Comparison of ENCODE assay signal across 8 mouse cellular contexts in the genomic region with DNA sequence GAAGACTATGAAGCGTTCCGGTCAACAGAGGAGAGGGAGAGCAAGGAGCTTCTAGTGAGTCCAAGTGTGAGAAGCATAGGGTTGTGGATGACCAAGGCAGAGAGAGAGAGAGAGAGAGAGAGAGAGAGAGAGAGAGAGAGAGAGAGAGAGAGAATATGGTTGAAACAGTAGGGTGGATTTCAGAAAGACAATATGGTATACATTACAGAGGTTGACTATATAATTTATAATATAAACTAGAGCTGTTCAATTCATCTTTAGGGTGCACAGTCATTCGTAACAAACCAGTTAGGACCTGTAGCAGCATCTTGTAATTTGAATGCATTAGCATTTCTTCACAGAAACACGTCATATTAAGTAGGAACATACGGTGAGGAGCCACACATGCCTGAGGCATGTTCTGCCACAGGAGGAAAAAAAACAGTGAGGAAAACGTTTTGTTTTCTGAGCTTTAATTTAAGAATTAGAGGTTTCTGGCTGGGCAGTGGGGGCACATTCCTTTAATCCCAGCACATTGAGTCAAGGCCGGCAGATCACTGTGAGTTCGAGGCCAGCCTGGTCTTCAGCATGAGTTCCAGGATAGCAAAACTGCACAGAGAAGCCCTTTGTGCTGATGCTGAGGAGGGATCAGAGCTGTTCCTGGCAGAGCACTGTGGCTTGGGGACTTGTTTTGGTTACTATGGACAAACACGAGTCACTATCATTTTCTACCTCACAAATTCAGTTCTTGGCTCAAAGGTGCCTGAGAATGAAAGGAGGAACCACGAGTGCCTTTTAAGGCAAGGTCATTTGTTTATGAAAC. TPM values are rescaled to one million over a fixed set of nuclear protein-coding genes. Genes with fewer than 3 reads are reported as not detected.
DNase-seq lines count a peak whose midpoint lies in the region; ATAC-seq and TF ChIP-seq lines count a peak whose summit lies in the region.

No protein-coding gene starts in this region.

- no peak for DNase-seq in heart, postnatal 14 days
- peak; percentile 54 for DNase-seq in CH12.LX (ENCODE audit: extremely low read depth)
- DNase-seq in forebrain, embryonic 14.5 days (ENCODE audit: low spot score), result peak; percentile 24
- no peak for DNase-seq in midbrain, embryonic 10.5 days (ENCODE audit: low spot score)
- DNase-seq in frontal cortex, postnatal 36 days (ENCODE audit: low spot score in 2 of 2), result no peak
- DNase-seq in right cerebral cortex, postnatal 36 days (ENCODE audit: low spot score in 2 of 2), result no peak
- DNase-seq in gastrocnemius, postnatal 36 days, result no peak

- no peaks in the 10 kb centered on the region for H3K79me2 ChIP-seq in CH12.LX (replicated peaks; ENCODE audit: control insufficient read depth, extremely low read depth, insufficient read depth, poor library complexity, severe bottlenecking)

- TF ChIP-seq RAD21 in CH12.LX (IDR thresholded peaks at IDR 0.05; ENCODE audit: low read depth, low read length), result no peak

- H3K36me3 ChIP-seq in heart, embryonic 15.5 days, result no peaks in the 10 kb centered on the region
- H3K36me3 ChIP-seq in CH12.LX (replicated peaks in 1 of 2; ENCODE audit: control insufficient read depth in 1 of 2, insufficient read depth in 1 of 2, low read length in 1 of 2), result peaks cover 3% of the 10 kb centered on the region in 2 experiments
- no peaks in the 10 kb centered on the region for H3K36me3 ChIP-seq in forebrain, embryonic 14.5 days (ENCODE audit: control insufficient read depth, insufficient read depth, low read length)
- no peaks in the 10 kb centered on the region for H3K36me3 ChIP-seq in midbrain, embryonic 10.5 days

- no peak overlapping the region for H3K27ac ChIP-seq in heart, embryonic 15.5 days
- H3K27ac ChIP-seq in CH12.LX (ENCODE audit: insufficient read depth, low read depth), result peak overlapping the region; percentile 95
- H3K27ac ChIP-seq in forebrain, embryonic 14.5 days (ENCODE audit: low read depth, low read length), result no peak overlapping the region
- H3K27ac ChIP-seq in midbrain, embryonic 10.5 days (replicated peaks), result no peak overlapping the region

- peak overlapping the region; percentile 81 for H3K4me3 ChIP-seq in heart, embryonic 15.5 days
- peak overlapping the region; percentile 66 to 89 (median 74) for H3K4me3 ChIP-seq in CH12.LX (replicated peaks in 1 of 3; ENCODE audit: low read depth in 2 of 3, low read length in 2 of 3, poor library complexity in 1 of 3)
- H3K4me3 ChIP-seq in forebrain, embryonic 14.5 days (ENCODE audit: low read depth, low read length), result peak overlapping the region; percentile 89; the same call in 1 of the 2 replicates
- peak overlapping the region; percentile 88 for H3K4me3 ChIP-seq in midbrain, embryonic 10.5 days

- no peak for ATAC-seq in heart, embryonic 15.5 days (replicated peaks; ENCODE audit: insufficient number of reproducible peaks, insufficient read depth, low FRiP score, low read depth)
- ATAC-seq in forebrain, embryonic 14.5 days, result no peak

- peak; percentile 68 for TF ChIP-seq EP300 in CH12.LX (IDR thresholded peaks at IDR 0.05; ENCODE audit: low read length)

- TF ChIP-seq POLR2A in CH12.LX (IDR thresholded peaks at IDR 0.05; ENCODE audit: low read depth, low read length), result peak; percentile 43; the same call in 1 of the 2 replicates

- 78% methylated on average over 10 of the region's 10 CpGs for WGBS in heart, embryonic 15.5 days
- WGBS in forebrain, embryonic 14.5 days, result 69% methylated on average over 10 of the region's 10 CpGs
- 73% methylated on average over 10 of the region's 10 CpGs for WGBS in midbrain, embryonic 10.5 days

- H3K4me1 ChIP-seq in heart, embryonic 15.5 days (replicated peaks), result peaks cover 13% of the 10 kb centered on the region
- H3K4me1 ChIP-seq in CH12.LX (ENCODE audit: control insufficient read depth in 1 of 2, insufficient read depth in 2 of 2), result peaks cover 33 to 85% of the 10 kb centered on the region in 2 experiments
- peaks cover 4% of the 10 kb centered on the region; the same call in 1 of the 2 replicates for H3K4me1 ChIP-seq in forebrain, embryonic 14.5 days (ENCODE audit: control insufficient read depth, insufficient read depth, low read length)
- H3K4me1 ChIP-seq in midbrain, embryonic 10.5 days, result peaks cover 31% of the 10 kb centered on the region

- in situ Hi-C loops in CH12.LX (cut with MboI; ENCODE audit: low pct_ligation_motif_present, low pct_unique_long_range_greater_than_20kb, low sequenced_read_pairs), result no loop called here

- dilution Hi-C loops in CH12.LX (cut with MboI; ENCODE audit: extremely low pct_ligation_motif_present, extremely low pct_unique_long_range_greater_than_20kb, low sequenced_read_pairs), result no loop called here

- H3K9ac ChIP-seq in heart, embryonic 15.5 days, result no peak overlapping the region
- peak overlapping the region; percentile 87 for H3K9ac ChIP-seq in CH12.LX (ENCODE audit: insufficient read depth, low read depth)
- H3K9ac ChIP-seq in forebrain, embryonic 14.5 days (ENCODE audit: low read length), result peak overlapping the region; percentile 77; the same call in 1 of the 2 replicates

- peak overlapping the region; percentile 92 for H3K4me2 ChIP-seq in heart, embryonic 15.5 days
- peak overlapping the region; percentile 56 for H3K4me2 ChIP-seq in CH12.LX (ENCODE audit: insufficient read depth, low read depth, poor library complexity, severe bottlenecking)
- H3K4me2 ChIP-seq in forebrain, embryonic 14.5 days (ENCODE audit: low read length), result peak overlapping the region; percentile 86

- no peaks in the 10 kb centered on the region for H3K9me3 ChIP-seq in heart, embryonic 15.5 days (replicated peaks)
- H3K9me3 ChIP-seq in CH12.LX (replicated peaks; ENCODE audit: low read length), result no peaks in the 10 kb centered on the region
- no peaks in the 10 kb centered on the region for H3K9me3 ChIP-seq in forebrain, embryonic 14.5 days (replicated peaks; ENCODE audit: control insufficient read depth, low read length)
- H3K9me3 ChIP-seq in midbrain, embryonic 10.5 days (replicated peaks), result no peaks in the 10 kb centered on the region

- TF ChIP-seq CTCF in CH12.LX (conservative IDR thresholded peaks at IDR 0.05 in 1 of 2, IDR thresholded peaks at IDR 0.05 in 1 of 2; ENCODE audit: low read depth in 2 of 2, low read length in 2 of 2), result no peak

- intact Hi-C loops in heart, postnatal 14 days (cut with DNase I), result loop anchor here (1.0 kb wide), 1 partner anchor 14 kb away; no protein-coding TSS in a partner anchor
- intact Hi-C loops in gastrocnemius, postnatal 36 days (cut with DNase I), result no loop called here

- 0 out of 2 replicates have a peak, but pooled peaks cover 13% of the 10 kb centered on the region for H3K27me3 ChIP-seq in heart, embryonic 15.5 days
- H3K27me3 ChIP-seq in CH12.LX (replicated peaks), result peaks cover 8% of the 10 kb centered on the region
- 0 out of 2 replicates have a peak, but pooled peaks cover 5% of the 10 kb centered on the region for H3K27me3 ChIP-seq in forebrain, embryonic 14.5 days (replicated peaks; ENCODE audit: control insufficient read depth, insufficient read depth, low read length)
- H3K27me3 ChIP-seq in midbrain, embryonic 10.5 days (ENCODE audit: low read depth, poor library complexity, severe bottlenecking), result peaks cover 55% of the 10 kb centered on the region

RNA-seq across cellular contexts. Expression of a gene that starts 12.6 kb away (rescaled TPM):
- polyA plus RNA-seq in heart, embryonic 15.5 days (2015; fragmentation: Nextera tagmentation; extraction: Ambion mirVana), result 3.2 and 3.7 TPM in 2 replicates
- total RNA-seq in heart, postnatal 14 days (2021), result 1 to 10 TPM; 2.6 to 3.0 TPM
- total RNA-seq in CH12.LX (2012; rRNA removed), result 6.8 and 7.1 TPM in 2 replicates
- 51.6 and 61.0 TPM in 2 replicates for total RNA-seq in CH12.LX (2014; rRNA removed)
- 5.6 and 17.1 TPM in 2 replicates for polyA plus RNA-seq in CH12.LX (2012; ENCODE audit: insufficient read length, low read depth)
- 3.5 and 3.6 TPM in 2 replicates for polyA plus RNA-seq in forebrain, embryonic 14.5 days (2014; fragmentation: Nextera tagmentation; extraction: Ambion mirVana)
- 2.1 and 3.2 TPM in 2 replicates for polyA plus RNA-seq in midbrain, embryonic 10.5 days (2016; fragmentation: Nextera tagmentation; extraction: Ambion mirVana)
- under 1 TPM; 0.61 to 0.91 TPM for total RNA-seq in gastrocnemius, postnatal 36 days (2021)

RNA-seq across cellular contexts. Expression of a gene that starts 13.1 kb away (rescaled TPM):
- 0.75 and 0.84 TPM in 2 replicates for polyA plus RNA-seq in heart, embryonic 15.5 days (2015; fragmentation: Nextera tagmentation; extraction: Ambion mirVana)
- total RNA-seq in heart, postnatal 14 days (2021), result 10 to 100 TPM; 23.4 to 23.9 TPM
- 20.8 and 34.6 TPM in 2 replicates for total RNA-seq in CH12.LX (2012; rRNA removed)
- total RNA-seq in CH12.LX (2014; rRNA removed), result 9.2 and 9.5 TPM in 2 replicates
- polyA plus RNA-seq in CH12.LX (2012; ENCODE audit: insufficient read length, low read depth), result 11.6 and 15.1 TPM in 2 replicates
- polyA plus RNA-seq in forebrain, embryonic 14.5 days (2014; fragmentation: Nextera tagmentation; extraction: Ambion mirVana), result 0.61 and 1.3 TPM in 2 replicates
- 0.32 and 0.99 TPM in 2 replicates for polyA plus RNA-seq in midbrain, embryonic 10.5 days (2016; fragmentation: Nextera tagmentation; extraction: Ambion mirVana)
- total RNA-seq in gastrocnemius, postnatal 36 days (2021), result 10 to 100 TPM; 48.2 to 49.7 TPM

RNA-seq across cellular contexts. Expression of a gene that starts 21.9 kb away (rescaled TPM):
- 4.3 TPM in 2 replicates for polyA plus RNA-seq in heart, embryonic 15.5 days (2015; fragmentation: Nextera tagmentation; extraction: Ambion mirVana)
- 10 to 100 TPM; 26.4 to 27.0 TPM for total RNA-seq in heart, postnatal 14 days (2021)
- total RNA-seq in CH12.LX (2012; rRNA removed) (30.2 and 36.0 TPM in 2 replicates), CH12.LX (2014; rRNA removed) (18.8 and 20.9 TPM in 2 replicates)
- 51.6 and 63.7 TPM in 2 replicates for polyA plus RNA-seq in CH12.LX (2012; ENCODE audit: insufficient read length, low read depth)
- 3.2 and 4.0 TPM in 2 replicates for polyA plus RNA-seq in forebrain, embryonic 14.5 days (2014; fragmentation: Nextera tagmentation; extraction: Ambion mirVana)
- 4.7 and 5.3 TPM in 2 replicates for polyA plus RNA-seq in midbrain, embryonic 10.5 days (2016; fragmentation: Nextera tagmentation; extraction: Ambion mirVana)
- 10 to 100 TPM; 17.2 to 22.6 TPM for total RNA-seq in gastrocnemius, postnatal 36 days (2021)

RNA-seq across cellular contexts. Expression of a gene that starts 32.4 kb away (rescaled TPM):
- 8.9 and 13.6 TPM in 2 replicates for polyA plus RNA-seq in heart, embryonic 15.5 days (2015; fragmentation: Nextera tagmentation; extraction: Ambion mirVana)
- total RNA-seq in heart, postnatal 14 days (2021), result 1 to 10 TPM; 7.1 to 7.2 TPM
- 25.7 and 35.0 TPM in 2 replicates for total RNA-seq in CH12.LX (2012; rRNA removed)
- 58.1 and 63.8 TPM in 2 replicates for total RNA-seq in CH12.LX (2014; rRNA removed)
- polyA plus RNA-seq in CH12.LX (2012; ENCODE audit: insufficient read length, low read depth), result 49.0 and 52.2 TPM in 2 replicates
- 1.9 and 2.2 TPM in 2 replicates for polyA plus RNA-seq in forebrain, embryonic 14.5 days (2014; fragmentation: Nextera tagmentation; extraction: Ambion mirVana)
- polyA plus RNA-seq in midbrain, embryonic 10.5 days (2016; fragmentation: Nextera tagmentation; extraction: Ambion mirVana), result 1.2 and 1.6 TPM in 2 replicates
- total RNA-seq in gastrocnemius, postnatal 36 days (2021), result 10 to 100 TPM in 1 of 2 experiments, 1 to 10 TPM in 1; 8.7 to 11.3 TPM

RNA-seq across cellular contexts. Expression of a gene that starts 38.9 kb away (rescaled TPM):
- polyA plus RNA-seq in heart, embryonic 15.5 days (2015; fragmentation: Nextera tagmentation; extraction: Ambion mirVana), result 338 and 387 TPM in 2 replicates
- total RNA-seq in heart, postnatal 14 days (2021), result 100 to 1,000 TPM; 400 to 478 TPM
- total RNA-seq in CH12.LX (2012; rRNA removed) (5,582 and 6,330 TPM in 2 replicates), CH12.LX (2014; rRNA removed) (4,885 and 5,265 TPM in 2 replicates)
- polyA plus RNA-seq in CH12.LX (2012; ENCODE audit: insufficient read length, low read depth), result 3,744 and 4,313 TPM in 2 replicates
- polyA plus RNA-seq in forebrain, embryonic 14.5 days (2014; fragmentation: Nextera tagmentation; extraction: Ambion mirVana), result 553 and 718 TPM in 2 replicates
- polyA plus RNA-seq in midbrain, embryonic 10.5 days (2016; fragmentation: Nextera tagmentation; extraction: Ambion mirVana), result 659 and 788 TPM in 2 replicates
- 100 to 1,000 TPM; 299 to 361 TPM for total RNA-seq in gastrocnemius, postnatal 36 days (2021)

Comparison
In these comparisons a context has a peak if more than half of its experiments do, and no peak if none do; other contexts are left out.
1. DNase-seq: peak in CH12.LX (single experiment) and forebrain, embryonic 14.5 days (single experiment); none in heart, postnatal 14 days (0 of 2), midbrain, embryonic 10.5 days (single experiment), frontal cortex, postnatal 36 days (0 of 2), right cerebral cortex, postnatal 36 days (0 of 2) and gastrocnemius, postnatal 36 days (0 of 2).
2. Peak in every context shown above with its lines, with median percentiles within 50 percentile points of each other: H3K4me2 ChIP-seq and H3K4me3 ChIP-seq.